Mouse (Mus musculus): ENCODE data around the gene Rxfp1. TPM values are rescaled to one million over a fixed set of nuclear protein-coding genes. Genes with fewer than 3 reads are reported as not detected.

Gene Rxfp1
- polyA plus RNA-seq, 1 experiment = 0.20 TPM

DNA sequence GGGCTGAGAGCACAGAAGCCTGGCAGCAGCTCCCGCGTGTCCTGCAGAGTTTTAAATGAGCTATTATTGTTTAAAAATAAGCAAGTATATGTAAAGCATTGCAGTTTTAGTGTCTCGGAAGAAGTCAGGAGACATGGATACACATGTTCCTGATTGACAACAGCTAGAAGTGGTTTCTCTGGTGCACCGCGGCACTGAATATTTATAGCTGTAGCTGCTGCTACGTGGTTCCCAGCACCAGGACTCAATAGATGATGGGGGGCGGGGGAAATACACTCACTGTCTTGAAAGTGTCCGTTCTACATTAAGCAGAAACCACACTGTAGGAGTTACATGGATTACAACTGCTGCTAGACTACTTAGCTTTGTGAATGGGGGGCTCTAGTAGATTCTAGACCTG, 54.2 kb downstream of the Rxfp1 start:
- WGBS = 72% methylated on average over 8 of the region's 8 CpGs
- no peak for TF ChIP-seq POLR2A (IDR thresholded peaks at IDR 0.05; ENCODE audit: borderline replicate concordance, insufficient read depth, low read length)
- TF ChIP-seq CTCF (IDR thresholded peaks at IDR 0.05; ENCODE audit: borderline replicate concordance, insufficient read depth, low read depth, low read length) = no peak

DNA sequence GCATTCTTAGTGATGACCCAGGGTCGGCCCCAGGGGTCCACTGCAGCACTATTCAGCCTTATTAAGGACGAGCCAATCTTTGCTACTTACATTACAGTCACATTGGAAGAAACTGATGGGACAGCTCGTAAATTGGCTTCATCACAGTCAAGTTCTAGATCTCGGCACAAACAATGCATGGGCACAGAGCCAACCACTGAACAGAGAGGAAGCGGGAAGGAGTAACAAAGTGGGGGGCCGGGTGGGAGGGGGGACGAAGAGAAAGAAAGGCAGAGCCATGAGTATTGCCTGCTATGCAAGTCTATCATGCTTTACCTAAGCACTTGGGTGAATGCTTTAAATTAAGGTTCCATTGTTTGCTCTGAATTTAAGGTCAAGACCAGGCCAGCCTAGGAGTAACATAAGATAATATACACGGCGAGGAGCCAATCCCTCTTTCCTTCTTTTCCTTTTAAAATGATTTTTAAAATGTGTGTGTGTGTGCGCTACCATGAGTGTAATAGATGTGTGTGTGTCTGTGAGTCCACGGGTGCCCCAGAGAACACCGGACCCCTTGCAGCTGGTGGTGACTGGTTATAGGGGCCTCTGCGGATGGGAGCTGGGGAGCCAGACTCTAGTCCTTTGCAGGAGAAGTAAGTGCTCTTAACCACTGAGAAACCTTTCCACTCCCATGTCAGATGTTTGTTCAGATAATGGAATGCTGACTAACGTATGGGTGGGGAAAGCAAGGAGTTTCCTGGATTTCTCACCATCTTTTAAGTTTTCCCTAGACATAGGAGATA, 55.1 kb downstream of the Rxfp1 start:
- no peak overlapping the region for H3K4me3 ChIP-seq (replicated peaks; ENCODE audit: insufficient read depth, low read depth, low read length)
- TF ChIP-seq POLR2A (IDR thresholded peaks at IDR 0.05; ENCODE audit: borderline replicate concordance, insufficient read depth, low read length) = no peak
- DNase-seq = no peak
- H3K27me3 ChIP-seq (ENCODE audit: control insufficient read depth, insufficient read depth, low read length) = no peaks in the 10 kb centered on the region
- 47% methylated on average over 14 of the region's 14 CpGs for WGBS
- no peaks in the 10 kb centered on the region for H3K4me1 ChIP-seq (ENCODE audit: control insufficient read depth, insufficient read depth, low read length)
- no peak overlapping the region for H3K27ac ChIP-seq (ENCODE audit: insufficient read depth, low read length)

More for the DNA sequence above, 54.2 kb downstream of the Rxfp1 start:
- Histone ChIP-seq H3K27me3 (ENCODE audit: control insufficient read depth, insufficient read depth, low read length) (no peaks in the 10 kb centered on the region), H3K4me3 (replicated peaks; ENCODE audit: insufficient read depth, low read depth, low read length) (no peak overlapping the region), H3K27ac (ENCODE audit: insufficient read depth, low read length) (no peak overlapping the region), H3K4me1 (ENCODE audit: control insufficient read depth, insufficient read depth, low read length) (no peaks in the 10 kb centered on the region)
- DNase-seq = no peak

DNA sequence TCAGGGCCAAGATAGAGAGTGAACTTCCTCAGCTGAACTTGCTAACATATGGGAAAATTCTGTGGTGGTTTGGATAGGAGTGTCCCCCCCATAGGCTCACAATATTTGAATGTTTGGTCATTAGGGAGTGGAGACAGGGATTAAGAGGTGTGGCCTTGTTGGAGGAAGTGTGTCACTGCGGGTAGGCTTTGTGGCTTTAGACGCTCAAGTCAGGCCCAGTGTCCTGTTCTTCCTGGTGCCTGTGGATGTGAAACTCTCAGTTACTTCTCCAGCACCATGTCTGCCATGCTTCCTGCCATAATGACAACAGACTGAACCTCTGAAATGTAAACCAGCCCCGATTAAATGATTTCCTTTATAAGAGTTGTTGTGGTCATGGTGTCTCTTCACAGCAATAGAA, 61.3 kb downstream of the Rxfp1 start:
- no peak for DNase-seq
- WGBS = 94% methylated on average over 3 of the region's 3 CpGs
- no peak overlapping the region for H3K4me3 ChIP-seq (replicated peaks; ENCODE audit: insufficient read depth, low read depth, low read length)
- no peaks in the 10 kb centered on the region for H3K27me3 ChIP-seq (ENCODE audit: control insufficient read depth, insufficient read depth, low read length)
- H3K4me1 ChIP-seq (ENCODE audit: control insufficient read depth, insufficient read depth, low read length) = no peaks in the 10 kb centered on the region
- no peak for TF ChIP-seq POLR2A (IDR thresholded peaks at IDR 0.05; ENCODE audit: borderline replicate concordance, insufficient read depth, low read length)
- H3K27ac ChIP-seq (ENCODE audit: insufficient read depth, low read length) = no peak overlapping the region

DNA sequence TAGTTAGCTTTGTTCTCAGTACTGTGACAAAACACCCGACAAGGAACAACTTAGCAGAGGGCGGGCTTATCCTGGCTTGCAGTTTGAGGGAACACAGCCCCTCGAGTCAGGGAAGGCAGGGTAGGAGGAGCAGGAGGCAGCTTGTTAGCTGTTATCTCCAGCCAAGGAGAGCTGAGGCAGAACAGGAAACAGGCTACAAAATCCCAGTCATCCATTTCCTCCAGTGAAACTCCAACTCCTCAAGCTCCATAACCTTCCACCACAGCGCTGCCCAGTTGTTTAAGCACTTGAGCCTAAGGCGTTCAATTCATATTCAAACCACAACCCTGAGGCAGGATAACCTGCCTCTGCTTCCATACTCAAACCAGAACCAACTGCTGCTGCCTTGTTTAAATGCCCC, 63.0 kb downstream of the Rxfp1 start:
- Histone ChIP-seq H3K27ac (ENCODE audit: insufficient read depth, low read length) (no peak overlapping the region), H3K4me1 (ENCODE audit: control insufficient read depth, insufficient read depth, low read length) (no peaks in the 10 kb centered on the region), H3K27me3 (ENCODE audit: control insufficient read depth, insufficient read depth, low read length) (no peaks in the 10 kb centered on the region), H3K4me3 (replicated peaks; ENCODE audit: insufficient read depth, low read depth, low read length) (no peak overlapping the region)
- TF ChIP-seq CTCF (IDR thresholded peaks at IDR 0.05; ENCODE audit: borderline replicate concordance, insufficient read depth, low read depth, low read length) (no peak), POLR2A (IDR thresholded peaks at IDR 0.05; ENCODE audit: borderline replicate concordance, insufficient read depth, low read length) (no peak)
- no peak for DNase-seq
- 85% methylated on average over 5 of the region's 5 CpGs for WGBS

DNA sequence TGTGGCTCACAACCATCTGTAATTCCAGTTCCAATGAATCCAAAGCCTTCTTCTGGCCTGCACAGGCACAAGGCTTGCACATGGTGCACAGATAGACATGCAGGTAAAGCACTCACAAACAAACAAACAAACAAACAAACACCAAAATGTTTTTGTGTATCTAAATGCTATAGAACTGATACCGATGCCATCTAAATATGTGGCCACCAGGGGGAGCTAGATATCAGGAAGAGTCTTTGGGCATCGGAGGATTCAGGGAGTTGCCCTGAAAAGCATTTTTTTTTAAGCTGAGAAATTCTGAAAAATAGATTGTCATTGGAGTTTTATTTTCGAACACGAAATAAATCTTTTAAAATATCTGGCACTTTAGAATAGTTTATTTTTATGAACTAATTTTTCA, 64.6 kb downstream of the Rxfp1 start:
- Histone ChIP-seq H3K27ac (ENCODE audit: insufficient read depth, low read length) (no peak overlapping the region), H3K27me3 (ENCODE audit: control insufficient read depth, insufficient read depth, low read length) (no peaks in the 10 kb centered on the region), H3K4me3 (replicated peaks; ENCODE audit: insufficient read depth, low read depth, low read length) (no peak overlapping the region), H3K4me1 (ENCODE audit: control insufficient read depth, insufficient read depth, low read length) (no peaks in the 10 kb centered on the region)
- peak; percentile 46 to 52 for DNase-seq
- TF ChIP-seq POLR2A (IDR thresholded peaks at IDR 0.05; ENCODE audit: borderline replicate concordance, insufficient read depth, low read length) = no peak
- peak; percentile 60 for TF ChIP-seq CTCF (IDR thresholded peaks at IDR 0.05; ENCODE audit: borderline replicate concordance, insufficient read depth, low read depth, low read length)
- 4% methylated on average over 4 of the region's 4 CpGs for WGBS

DNA sequence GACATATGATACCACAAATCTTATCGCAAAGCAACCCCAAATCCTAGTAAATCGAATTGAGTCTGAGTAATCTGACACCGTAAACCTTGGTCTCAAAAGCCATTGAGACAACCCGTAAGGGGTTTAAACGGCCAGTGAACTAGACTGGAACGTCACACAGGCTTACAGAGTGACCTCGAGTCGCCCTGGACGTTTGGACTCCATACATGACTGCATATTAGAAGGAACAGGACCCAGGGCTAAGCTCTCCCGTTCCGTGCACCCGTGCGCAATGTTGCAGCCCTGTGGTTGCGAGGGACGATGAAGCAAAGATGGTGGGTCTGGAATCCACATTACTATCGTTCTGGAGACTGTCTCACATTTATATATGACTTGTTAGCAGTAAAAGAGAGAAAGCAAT, 65.5 kb downstream of the Rxfp1 start:
- no peak overlapping the region for H3K27ac ChIP-seq (ENCODE audit: insufficient read depth, low read length)
- TF ChIP-seq CTCF (IDR thresholded peaks at IDR 0.05; ENCODE audit: borderline replicate concordance, insufficient read depth, low read depth, low read length) (no peak), POLR2A (IDR thresholded peaks at IDR 0.05; ENCODE audit: borderline replicate concordance, insufficient read depth, low read length) (no peak)
- no peaks in the 10 kb centered on the region for H3K4me1 ChIP-seq (ENCODE audit: control insufficient read depth, insufficient read depth, low read length)
- no peaks in the 10 kb centered on the region for H3K27me3 ChIP-seq (ENCODE audit: control insufficient read depth, insufficient read depth, low read length)
- no peak overlapping the region for H3K4me3 ChIP-seq (replicated peaks; ENCODE audit: insufficient read depth, low read depth, low read length)
- WGBS = 86% methylated on average over 16 of the region's 16 CpGs
- no peak for DNase-seq

DNA sequence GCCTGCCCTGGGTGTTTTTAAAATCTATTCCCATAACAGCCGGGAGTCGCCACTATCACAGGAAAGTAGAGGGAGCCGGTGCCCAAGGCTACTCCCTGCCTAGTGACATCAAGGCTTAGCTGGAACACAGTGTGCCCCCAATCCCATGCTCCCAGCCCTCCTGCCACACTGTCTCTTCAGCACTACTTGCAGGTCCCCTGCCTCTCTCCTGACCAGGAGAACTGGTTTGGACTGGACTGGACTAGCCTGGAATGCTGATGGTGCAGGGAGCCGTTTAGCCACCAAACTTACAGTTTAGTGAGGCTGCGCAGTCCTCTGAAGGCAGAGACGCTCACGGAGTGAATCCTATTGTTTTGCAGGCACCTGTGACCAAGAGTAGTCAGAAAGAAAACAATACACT, 67.1 kb downstream of the Rxfp1 start:
- Histone ChIP-seq H3K27me3 (ENCODE audit: control insufficient read depth, insufficient read depth, low read length) (no peaks in the 10 kb centered on the region), H3K4me3 (replicated peaks; ENCODE audit: insufficient read depth, low read depth, low read length) (no peak overlapping the region), H3K27ac (ENCODE audit: insufficient read depth, low read length) (no peak overlapping the region), H3K4me1 (ENCODE audit: control insufficient read depth, insufficient read depth, low read length) (no peaks in the 10 kb centered on the region)
- no peak for TF ChIP-seq POLR2A (IDR thresholded peaks at IDR 0.05; ENCODE audit: borderline replicate concordance, insufficient read depth, low read length)
- no peak for TF ChIP-seq CTCF (IDR thresholded peaks at IDR 0.05; ENCODE audit: borderline replicate concordance, insufficient read depth, low read depth, low read length)
- no peak for DNase-seq
- 81% methylated on average over 7 of the region's 7 CpGs for WGBS

DNA sequence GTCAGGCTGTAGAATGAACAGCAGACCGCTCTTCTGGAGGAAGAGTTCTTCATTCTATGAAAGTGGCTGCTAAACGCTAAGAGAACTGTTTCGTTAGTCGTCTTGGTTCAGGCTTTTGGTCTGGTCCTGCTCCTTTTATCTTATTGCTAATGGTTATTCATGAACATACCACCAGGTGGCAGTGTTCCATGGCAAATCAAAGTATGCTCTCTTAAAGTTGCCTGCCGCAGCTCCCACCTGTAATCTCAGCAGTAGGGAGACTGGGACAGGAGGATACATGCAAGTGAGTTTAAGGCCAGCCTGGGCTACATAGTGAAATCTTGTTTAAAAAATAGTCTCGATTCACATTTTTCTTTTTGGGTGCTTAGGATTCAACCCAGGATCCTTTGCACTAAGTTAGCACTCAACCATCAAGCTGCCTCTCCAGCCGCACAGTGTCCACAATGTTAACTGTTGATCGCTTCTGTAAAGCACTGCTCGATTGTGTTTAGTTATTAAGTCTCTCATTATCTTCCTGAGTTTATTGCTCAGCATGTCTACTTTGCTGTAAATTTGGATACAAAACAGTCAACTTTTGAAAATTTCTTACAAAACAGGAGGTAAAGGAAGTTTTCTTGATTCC, 72.8 kb downstream of the Rxfp1 start:
- 36% methylated on average over 9 of the region's 9 CpGs for WGBS
- DNase-seq = peak; percentile 28 to 47
- H3K4me1 ChIP-seq (ENCODE audit: control insufficient read depth, insufficient read depth, low read length) = no peaks in the 10 kb centered on the region
- H3K27me3 ChIP-seq (ENCODE audit: control insufficient read depth, insufficient read depth, low read length) = no peaks in the 10 kb centered on the region
- no peak for TF ChIP-seq POLR2A (IDR thresholded peaks at IDR 0.05; ENCODE audit: borderline replicate concordance, insufficient read depth, low read length)
- peak; percentile 56 for TF ChIP-seq CTCF (IDR thresholded peaks at IDR 0.05; ENCODE audit: borderline replicate concordance, insufficient read depth, low read depth, low read length)
- no peak overlapping the region for H3K4me3 ChIP-seq (replicated peaks; ENCODE audit: insufficient read depth, low read depth, low read length)
- no peak overlapping the region for H3K27ac ChIP-seq (ENCODE audit: insufficient read depth, low read length)

All from cerebellum, adult 2 months (tissue).